Mouse (Mus musculus) layer of hippocampus, postnatal 25 days (tissue): ENCODE results near the gene Nfatc3. TPM values are rescaled to one million over a fixed set of nuclear protein-coding genes. Genes with fewer than 3 reads are reported as not detected.

Experiments used
- DNase-seq, 2 experiments: peaks; one replicate each; pipeline ENCODE4 v3.0.0; 2022; ENCODE audit warnings: mixed read lengths in 2 of 2, low spot score in 1 of 2; ENCODE audit errors: extremely low spot score in 1 of 2
- total RNA-seq, 2 experiments: library from RNA; stranded (reverse); gene quantifications; 2 replicates each; pipeline ENCODE4 v1.2.3; 2021

The Nfatc3 gene
- total RNA-seq, 2 experiments from 2014 or later, result 9.6 to 13.2 TPM

GRCm38 (mm10) chr8:106138616-106139015, 80.0 kb downstream of the Nfatc3 start:
- DNase-seq, result no peak

GRCm38 (mm10) chr8:106140191-106140590, 81.6 kb downstream of the Nfatc3 start:
- DNase-seq, result no peak

- peak; percentile 77 to 92 for DNase-seq
These were observed 82.1 kb downstream of the Nfatc3 start for GRCm38 (mm10) chr8:106140769-106141168.

- no peak for DNase-seq
These were observed 86.7 kb downstream of the Nfatc3 start for GRCm38 (mm10) chr8:106145331-106145730.

GRCm38 (mm10) chr8:106146014-106146413, 87.4 kb downstream of the Nfatc3 start:
- DNase-seq, result no peak

GRCm38 (mm10) chr8:106147868-106148565, 89.4 kb downstream of the Nfatc3 start:
- DNase-seq, result no peak

- no peak for DNase-seq
These were observed 90.4 kb downstream of the Nfatc3 start for GRCm38 (mm10) chr8:106149025-106149424.

- DNase-seq, result peak; percentile 83 to 85
These were observed 91.4 kb downstream of the Nfatc3 start, which contains the start of gene Pla2g15 for GRCm38 (mm10) chr8:106149801-106150652. Gene Pla2g15 (plus strand): TSS chr8:106150399.

GRCm38 (mm10) chr8:106150653-106151000, 92.0 kb downstream of the Nfatc3 start:
- no peak for DNase-seq

GRCm38 (mm10) chr8:106151041-106151440, 92.4 kb downstream of the Nfatc3 start:
- no peak for DNase-seq

- no peak for DNase-seq
These were observed 94.2 kb downstream of the Nfatc3 start for GRCm38 (mm10) chr8:106152876-106153275.

- DNase-seq, result no peak
These were observed 98.8 kb downstream of the Nfatc3 start for GRCm38 (mm10) chr8:106157419-106157818.

GRCm38 (mm10) chr8:106158381-106158780, 99.7 kb downstream of the Nfatc3 start:
- no peak for DNase-seq

GRCm38 (mm10) chr8:106159876-106160275, 101.2 kb downstream of the Nfatc3 start:
- DNase-seq, result no peak

- DNase-seq, result no peak
These were observed 104.6 kb downstream of the Nfatc3 start for GRCm38 (mm10) chr8:106163251-106163650.

GRCm38 (mm10) chr8:106165460-106165859, 106.8 kb downstream of the Nfatc3 start:
- peak; percentile 54 to 89 for DNase-seq

GRCm38 (mm10) chr8:106168356-106169016, 109.8 kb downstream of the Nfatc3 start, which contains the start of gene Slc7a6:
Gene Slc7a6 (plus strand): TSS chr8:106168857.
- peak; percentile 85 to 88 for DNase-seq

GRCm38 (mm10) chr8:106169017-106169933, 110.6 kb downstream of the Nfatc3 start:
- DNase-seq, result peak in 1 of 2 experiments; percentile 61

GRCm38 (mm10) chr8:106169934-106170480, 111.4 kb downstream of the Nfatc3 start:
- no peak for DNase-seq

GRCm38 (mm10) chr8:106173566-106173965, 114.9 kb downstream of the Nfatc3 start:
- DNase-seq, result no peak
